Mouse (Mus musculus) midbrain, embryonic 16.5 days (tissue): ENCODE results near the gene Il17f. TPM values are rescaled to one million over a fixed set of nuclear protein-coding genes. Genes with fewer than 3 reads are reported as not detected.
"Not testable (repeated sequence)": the region's sequence is repeated elsewhere in the genome, so short reads cannot be mapped to it uniquely, and the experiment has no call there.

Experiments used
- ATAC-seq: fragments of 200-750 bp; cut with Nextera tagmentation; 2 replicates; pipeline ENCODE4 v1.8.0; 2017; ENCODE audit warnings: moderate TSS enrichment
- H3K27ac ChIP-seq: fragments of 300-500 bp; sonication (generic); 2 replicates; pipeline ENCODE4 v1.5.1; 2014; ENCODE audit warnings: mild to moderate bottlenecking, low read length, mixed read lengths
- H3K27me3 ChIP-seq: fragments of 300-500 bp; sonication (generic); 2 replicates; pipeline ENCODE4 v1.6.1; 2014; ENCODE audit warnings: low read depth, low read length, mixed read lengths; ENCODE audit not compliant: control insufficient read depth, insufficient read depth
- H3K36me3 ChIP-seq: fragments of 300-500 bp; sonication (generic); 2 replicates; pipeline ENCODE4 v1.6.1; 2014; ENCODE audit warnings: mild to moderate bottlenecking, low read length, moderate library complexity, mixed read lengths; ENCODE audit not compliant: control insufficient read depth, insufficient read depth
- H3K4me1 ChIP-seq: fragments of 300-500 bp; sonication (generic); 2 replicates; pipeline ENCODE4 v1.6.1; 2014; ENCODE audit warnings: mild to moderate bottlenecking, low read length, mixed read lengths; ENCODE audit not compliant: control insufficient read depth, insufficient read depth
- H3K4me2 ChIP-seq: fragments of 300-500 bp; sonication (generic); 2 replicates; pipeline ENCODE4 v1.6.1; 2014; ENCODE audit warnings: mild to moderate bottlenecking, low read length, mixed read lengths
- H3K4me3 ChIP-seq: fragments of 300-500 bp; sonication (generic); 2 replicates; pipeline ENCODE4 v1.5.1; 2014; ENCODE audit warnings: low read depth, mild to moderate bottlenecking, low read length, moderate library complexity, mixed read lengths
- H3K9ac ChIP-seq: fragments of 300-500 bp; sonication (generic); 2 replicates; pipeline ENCODE4 v1.6.1; 2014; ENCODE audit warnings: low read depth, low read length, mixed read lengths
- H3K9me3 ChIP-seq: fragments of 300-500 bp; sonication (generic); replicated peaks from 2 replicates; pipeline ENCODE4 v1.6.1; 2014; ENCODE audit warnings: mild to moderate bottlenecking, low read length, mixed read lengths; ENCODE audit not compliant: control insufficient read depth, poor library complexity, severe bottlenecking
- WGBS: fragments of 180-500 bp; shearing (Covaris S2); extraction: QIAGEN DNeasy Blood & Tissue Kit; methylation state at CpG from one replicate; pipeline ENCODE4 v1.1.7; 2014; 5-methylcytosine and 5-hydroxymethylcytosine counted together
- polyA plus RNA-seq: library from polyadenylated mRNA; unstranded; fragments of >200 nt; fragmentation: Nextera tagmentation; extraction: Ambion mirVana; gene quantifications from 2 replicates; pipeline ENCODE4 v1.2.1, GENCODE M21; 2015

Gene Il17f
- not detected in 2 replicates for polyA plus RNA-seq

DNA sequence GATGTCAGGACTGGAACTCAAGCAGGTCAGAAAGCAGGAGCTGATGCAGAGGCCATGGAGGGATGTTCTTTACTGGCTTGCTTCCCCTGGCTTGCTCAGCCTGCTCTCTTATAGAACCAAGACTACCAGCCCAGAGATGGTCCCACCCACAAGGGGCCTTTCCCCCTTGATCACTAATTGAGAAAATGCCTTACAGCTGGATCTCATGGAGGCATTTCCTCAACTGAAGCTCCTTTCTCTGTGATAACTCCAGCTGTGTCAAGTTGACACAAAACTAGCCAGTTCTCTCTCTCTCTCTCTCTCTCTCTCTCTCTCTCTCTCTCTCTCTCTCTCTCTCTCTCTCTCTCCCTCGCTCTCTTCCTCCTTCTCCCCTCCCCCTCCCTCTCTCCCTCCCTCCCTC lies at the start of gene Il17f:
TSS of gene Il17f (minus strand) at position 101 of the 400 bp plus-strand sequence.
- H3K27ac ChIP-seq, H3K4me3 ChIP-seq, H3K4me1 ChIP-seq, H3K36me3 ChIP-seq, H3K27me3 ChIP-seq, ATAC-seq, H3K4me2 ChIP-seq, H3K9ac ChIP-seq, H3K9me3 ChIP-seq: not testable (repeated sequence)
- 83% methylated on average over 1 of the region's 1 CpGs for WGBS

GRCm38 (mm10) chr1:20839911-20840310 lies 49.5 kb upstream of the Il17f start:
- Histone ChIP-seq H3K27me3 (no peaks in the 10 kb centered on the region), H3K9ac (no peak overlapping the region), H3K4me3 (no peak overlapping the region), H3K4me2 (no peak overlapping the region), H3K9me3 (no peaks in the 10 kb centered on the region), H3K27ac (no peak overlapping the region), H3K36me3 (no peaks in the 10 kb centered on the region), H3K4me1 (no peaks in the 10 kb centered on the region)
- WGBS = 59% methylated on average over 3 of the region's 3 CpGs
- no peak for ATAC-seq

DNA sequence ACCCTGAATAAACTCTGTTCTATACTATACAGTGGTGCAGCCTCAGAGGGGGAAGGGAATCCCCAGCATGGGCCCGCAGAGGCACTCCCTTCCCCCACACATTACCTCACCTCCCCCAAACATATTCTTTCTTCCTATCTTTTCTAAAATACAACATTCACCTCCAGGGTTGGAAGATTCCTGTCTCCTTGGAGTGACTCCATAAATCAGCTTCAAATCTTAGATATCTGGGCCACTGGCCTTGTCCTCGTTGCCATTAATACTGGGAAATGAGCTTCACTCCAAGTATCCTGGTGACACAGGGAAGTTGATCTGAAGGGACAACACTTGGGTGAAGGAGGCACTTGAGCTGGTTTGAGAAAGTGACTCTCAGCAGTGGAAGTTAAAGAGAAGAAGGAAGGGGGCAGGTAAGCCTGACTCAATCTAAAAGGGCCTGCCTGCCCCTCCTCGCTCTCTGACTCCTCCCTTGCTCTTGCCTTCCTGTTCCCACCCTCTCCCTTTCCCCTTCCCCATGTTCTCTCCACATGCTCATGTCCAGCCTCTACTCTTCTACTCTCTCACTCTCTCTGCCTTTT lies 46.2 kb upstream of the Il17f start:
- Histone ChIP-seq H3K27ac (no peak overlapping the region), H3K9me3 (no peaks in the 10 kb centered on the region), H3K4me3 (no peak overlapping the region), H3K4me2 (no peak overlapping the region), H3K4me1 (no peaks in the 10 kb centered on the region), H3K36me3 (no peaks in the 10 kb centered on the region), H3K27me3 (no peaks in the 10 kb centered on the region), H3K9ac (no peak overlapping the region)
- no peak for ATAC-seq
- WGBS = 83% methylated on average over 3 of the region's 3 CpGs

- Histone ChIP-seq H3K4me3 (no peak overlapping the region), H3K9ac (no peak overlapping the region), H3K4me1 (no peaks in the 10 kb centered on the region), H3K36me3 (no peaks in the 10 kb centered on the region), H3K27ac (no peak overlapping the region), H3K9me3 (no peaks in the 10 kb centered on the region), H3K27me3 (no peaks in the 10 kb centered on the region), H3K4me2 (no peak overlapping the region)
- WGBS = 81% methylated on average over 3 of the region's 4 CpGs
- no peak for ATAC-seq
Observed at GRCm38 (mm10) chr1:20833141-20833511, 42.7 kb upstream of the Il17f start.

DNA sequence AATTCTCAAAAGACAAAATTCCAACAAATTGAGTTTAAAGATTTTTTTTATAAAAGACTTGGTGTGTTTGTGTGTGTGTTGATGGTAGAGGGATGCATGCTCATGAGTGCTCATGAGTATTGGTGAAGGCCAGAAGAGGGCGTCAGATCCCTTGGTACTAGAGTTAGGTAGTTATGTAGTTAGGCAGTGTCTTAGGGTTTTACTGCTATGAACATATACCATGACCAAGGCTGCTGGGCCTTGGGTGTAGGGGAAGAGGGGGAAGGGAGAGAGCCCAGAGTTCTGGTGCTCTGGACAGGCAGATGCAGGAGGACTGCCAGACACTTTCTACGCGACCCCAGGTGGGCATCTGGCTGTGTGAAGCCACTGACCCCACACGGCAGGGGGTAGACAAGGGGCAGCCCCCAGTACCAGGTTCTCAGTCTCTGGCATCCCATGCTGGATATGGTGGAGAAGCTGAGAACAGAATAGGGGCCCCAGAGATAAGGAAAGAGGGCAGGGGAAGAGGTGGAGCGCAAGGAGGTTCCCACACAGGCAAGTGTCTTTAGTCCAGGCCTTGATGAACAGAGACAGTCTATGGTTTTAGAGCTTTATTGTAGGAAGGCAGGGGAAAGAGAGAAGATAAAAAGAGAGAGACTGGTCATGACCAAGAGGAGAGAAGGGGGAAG lies 42.2 kb upstream of the Il17f start:
- no peak for ATAC-seq
- H3K4me2 ChIP-seq = no peak overlapping the region

DNA sequence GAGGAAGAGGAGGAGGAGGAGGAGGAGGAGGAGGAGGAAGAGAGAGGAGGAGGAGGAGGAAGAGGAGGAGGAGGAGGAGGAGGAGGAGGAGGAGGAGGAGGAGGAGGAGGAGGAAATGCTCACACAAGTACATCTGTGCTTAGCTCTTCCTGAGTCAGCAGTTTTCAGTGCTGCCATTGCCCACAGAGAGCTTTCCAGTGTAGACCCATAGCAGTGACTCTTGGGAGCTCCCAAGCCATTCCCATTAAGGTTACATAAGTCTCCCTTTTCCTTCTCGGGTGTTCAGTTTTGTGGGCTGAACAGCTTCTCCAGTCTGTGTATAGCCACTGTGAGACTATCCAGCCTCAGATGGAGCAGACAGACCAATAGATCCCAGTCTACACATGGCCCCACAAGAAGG lies 40.1 kb upstream of the Il17f start:
- H3K9ac ChIP-seq = no peak overlapping the region
- no peak overlapping the region for H3K4me2 ChIP-seq
- 95% methylated on average over 1 of the region's 1 CpGs for WGBS
- no peak for ATAC-seq
- no peaks in the 10 kb centered on the region for H3K27me3 ChIP-seq
- no peak overlapping the region for H3K4me3 ChIP-seq
- H3K27ac ChIP-seq = no peak overlapping the region
- H3K9me3 ChIP-seq = no peaks in the 10 kb centered on the region
- H3K36me3 ChIP-seq = no peaks in the 10 kb centered on the region
- no peaks in the 10 kb centered on the region for H3K4me1 ChIP-seq

More for the DNA sequence above, 42.2 kb upstream of the Il17f start:
- Histone ChIP-seq H3K9ac (no peak overlapping the region), H3K27ac (no peak overlapping the region), H3K27me3 (no peaks in the 10 kb centered on the region), H3K9me3 (no peaks in the 10 kb centered on the region), H3K4me3 (no peak overlapping the region), H3K36me3 (no peaks in the 10 kb centered on the region), H3K4me1 (no peaks in the 10 kb centered on the region)
- 77% methylated on average over 5 of the region's 5 CpGs for WGBS

DNA sequence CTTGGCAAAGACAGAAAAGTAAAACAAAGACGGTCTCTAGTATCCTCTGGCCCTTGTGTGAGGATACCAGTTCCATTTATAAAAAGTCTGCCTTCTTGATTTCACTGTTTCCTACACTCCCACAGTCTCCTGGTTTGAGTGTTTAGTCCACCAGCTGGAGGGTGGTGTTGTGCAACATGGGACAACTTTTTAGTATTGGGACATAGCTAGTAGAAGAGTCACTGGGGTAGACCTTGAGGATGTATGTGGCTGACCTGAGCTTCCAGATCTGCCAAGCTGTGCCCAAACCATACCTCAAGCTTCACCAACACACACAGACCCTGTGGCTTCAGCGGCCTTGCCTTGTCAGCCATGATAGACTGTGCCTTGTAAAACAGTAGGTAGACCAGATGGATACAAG lies 37.6 kb upstream of the Il17f start:
- Histone ChIP-seq H3K9me3 (no peaks in the 10 kb centered on the region), H3K27ac (no peak overlapping the region), H3K4me1 (no peaks in the 10 kb centered on the region), H3K4me3 (no peak overlapping the region), H3K27me3 (no peaks in the 10 kb centered on the region), H3K4me2 (no peak overlapping the region), H3K9ac (no peak overlapping the region), H3K36me3 (no peaks in the 10 kb centered on the region)
- 90% methylated on average over 2 of the region's 2 CpGs for WGBS
- no peak for ATAC-seq

DNA sequence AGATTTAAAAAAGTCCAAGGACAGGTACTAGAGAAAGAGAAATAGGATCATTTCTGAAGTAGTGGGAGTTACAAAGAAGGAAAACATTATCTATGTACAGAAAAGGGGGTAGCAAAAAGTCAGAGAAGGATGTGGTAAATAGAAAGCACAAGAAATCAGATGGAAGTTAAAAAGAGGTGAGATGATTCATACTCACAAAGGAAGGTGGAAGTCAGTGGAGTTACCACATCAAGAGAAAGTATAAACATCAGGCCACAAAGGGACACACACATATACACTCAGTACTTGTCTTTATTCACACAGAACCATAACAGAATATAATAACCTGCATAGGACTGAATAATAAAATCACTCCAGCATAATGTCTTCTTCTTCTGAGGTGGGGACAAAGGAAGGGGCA lies 34.6 kb upstream of the Il17f start:
- peaks cover 2% of the 10 kb centered on the region; the same call in 1 of the 2 replicates for H3K4me1 ChIP-seq
- no peak overlapping the region for H3K27ac ChIP-seq
- H3K4me2 ChIP-seq = no peak overlapping the region
- ATAC-seq = no peak
- H3K36me3 ChIP-seq = no peaks in the 10 kb centered on the region
- H3K4me3 ChIP-seq = no peak overlapping the region
- no peaks in the 10 kb centered on the region for H3K27me3 ChIP-seq
- no peak overlapping the region for H3K9ac ChIP-seq
- no peaks in the 10 kb centered on the region for H3K9me3 ChIP-seq

- no peak for ATAC-seq
- Histone ChIP-seq H3K4me1 (peaks cover 5% of the 10 kb centered on the region), H3K27ac (no peak overlapping the region), H3K4me3 (no peak overlapping the region), H3K9me3 (no peaks in the 10 kb centered on the region), H3K36me3 (no peaks in the 10 kb centered on the region), H3K27me3 (no peaks in the 10 kb centered on the region), H3K4me2 (no peak overlapping the region), H3K9ac (no peak overlapping the region)
- WGBS = 18% methylated on average over 2 of the region's 2 CpGs
Observed at GRCm38 (mm10) chr1:20823906-20824305, 33.5 kb upstream of the Il17f start.
